Mouse (Mus musculus) embryo, embryonic 10.5 days (tissue): Measurements from ENCODE around the gene Ttc16.

ENCODE experiments used
- DNase-seq: peaks from one replicate; pipeline ENCODE4 v3.0.0-alpha.2; 2015; ENCODE audit warnings: low spot score

Ttc16 gene

DNA sequence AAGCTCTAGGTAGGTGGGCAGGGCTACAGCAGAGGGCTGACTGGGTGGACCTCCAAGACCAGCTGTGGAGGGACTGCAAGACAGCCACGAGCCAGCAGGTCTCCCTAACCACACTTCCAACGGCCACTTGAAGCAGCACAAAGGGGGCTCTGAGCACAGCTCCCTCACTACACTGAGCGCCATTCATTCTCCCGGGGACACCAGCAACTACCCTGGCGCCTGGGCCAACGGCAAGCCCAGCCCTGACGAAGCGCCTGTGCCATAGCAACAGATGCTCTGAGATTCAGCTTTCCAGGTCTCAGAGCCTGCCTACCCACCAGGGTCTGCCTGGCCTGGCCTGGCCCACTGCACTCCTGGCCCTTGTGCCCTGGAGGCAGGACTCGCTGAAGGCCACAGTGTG is 56.7 kb downstream of the Ttc16 start:
- no peak for DNase-seq

GRCm38 (mm10) chr2:32714987-32715425 is 60.4 kb downstream of the Ttc16 start:
- DNase-seq, result no peak

DNA sequence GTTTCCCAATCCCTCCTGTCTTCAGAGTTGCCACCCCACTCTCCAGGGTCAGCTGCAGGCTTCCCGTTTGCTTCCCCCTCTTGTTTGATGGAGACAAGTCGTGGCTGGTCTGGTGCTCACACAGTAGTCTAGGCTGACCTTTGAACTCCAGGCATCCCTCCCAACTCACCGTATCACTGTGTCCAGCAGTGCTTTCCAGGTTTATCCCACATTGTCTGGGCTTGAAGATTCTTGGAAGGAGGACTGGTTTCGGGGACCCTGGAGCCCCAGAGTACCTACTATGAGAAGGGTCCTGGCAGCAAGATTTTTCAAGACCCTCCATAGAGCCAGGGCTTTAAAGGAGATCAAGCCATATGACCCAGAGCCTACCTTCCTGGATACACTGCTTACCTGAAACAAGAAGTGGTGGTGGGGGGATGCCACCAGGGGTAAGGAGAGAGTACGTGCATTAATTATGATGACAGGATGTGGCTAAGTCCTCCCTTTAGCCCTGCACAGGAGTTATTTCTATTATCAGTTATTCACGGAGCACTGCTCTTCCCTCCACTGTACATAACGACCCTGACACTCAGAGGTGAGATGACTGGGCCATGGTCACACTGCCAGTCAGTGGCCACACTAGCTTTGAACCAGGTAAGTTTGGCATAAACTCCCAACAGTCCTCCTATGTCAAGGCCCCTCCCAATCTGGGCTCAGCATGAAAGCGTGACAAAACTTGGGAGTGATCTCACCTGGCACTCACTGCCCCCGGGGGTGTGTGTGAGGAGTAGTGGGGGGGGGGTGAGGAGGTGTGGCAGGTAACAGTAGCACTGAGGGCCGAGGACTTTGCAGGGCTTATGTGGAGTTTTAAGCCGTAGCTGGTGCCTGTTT is 61.1 kb downstream of the Ttc16 start:
- no peak for DNase-seq

DNA sequence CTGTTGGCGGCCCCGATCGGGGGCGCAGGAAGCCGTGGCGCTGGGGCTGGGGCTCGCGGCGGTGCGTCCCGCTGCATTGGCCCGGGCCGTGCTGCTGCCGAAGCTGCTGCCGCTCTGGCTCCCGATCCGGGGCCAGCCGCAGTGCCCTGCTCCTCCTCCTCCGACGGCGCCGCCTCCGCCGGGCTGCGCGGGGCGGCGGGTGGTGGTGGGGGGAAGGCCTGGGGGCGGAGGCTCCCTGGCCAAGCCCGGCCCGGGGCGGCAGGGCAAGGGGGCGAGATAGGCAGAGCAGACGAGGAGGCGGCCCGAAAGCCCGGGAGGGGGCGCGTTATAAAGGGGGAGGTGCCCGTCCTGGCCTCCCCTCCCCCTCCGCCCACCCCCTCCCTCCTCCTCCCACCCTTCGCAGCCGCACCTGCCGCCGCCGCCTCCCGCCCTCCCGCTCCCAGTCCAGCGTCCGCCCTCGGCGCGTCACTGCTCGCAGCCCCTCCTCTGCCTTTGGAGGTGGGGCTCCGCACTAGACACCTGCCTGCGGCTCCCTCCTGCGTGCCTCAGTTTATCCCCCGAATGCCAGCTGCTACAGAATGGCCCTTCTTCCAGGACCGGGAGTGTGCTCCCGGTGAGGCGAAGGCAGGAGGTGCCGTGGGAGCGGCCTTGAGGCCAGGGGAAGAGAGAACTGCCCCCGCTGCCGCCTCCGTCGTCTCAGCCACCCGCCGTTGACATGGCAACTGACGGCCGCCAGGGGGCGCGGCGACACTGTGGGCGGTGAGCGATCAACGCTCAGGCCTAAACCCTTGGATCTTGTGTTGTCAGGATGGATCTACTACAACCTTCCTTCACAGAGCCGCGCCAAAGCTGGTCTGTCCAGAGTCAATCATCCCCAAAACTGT is 62.3 kb downstream of the Ttc16 start, which contains the start of gene Cdk9:
Gene Cdk9 (minus strand): TSS at position 143 of the 884 bp plus-strand sequence.
- peak; percentile 93 for DNase-seq

DNA sequence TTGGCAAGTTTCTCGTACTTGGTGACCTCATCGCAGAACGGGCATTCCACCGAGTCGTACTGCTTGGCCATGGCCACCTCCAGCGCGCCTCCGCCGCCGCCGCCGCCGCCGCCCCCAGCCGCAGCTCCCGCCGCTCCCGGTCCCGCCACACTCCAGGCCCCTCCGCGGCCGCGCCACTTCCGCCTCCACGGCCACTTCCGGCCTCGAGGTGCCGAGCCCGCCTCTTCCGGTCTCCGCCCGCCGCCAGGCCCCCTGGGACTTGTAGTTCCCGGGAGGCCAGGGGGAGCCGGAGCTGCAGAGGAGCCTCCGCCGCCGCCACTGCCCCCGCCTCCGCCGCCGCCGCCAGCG is 62.9 kb downstream of the Ttc16 start:
- peak; percentile 94 for DNase-seq

DNA sequence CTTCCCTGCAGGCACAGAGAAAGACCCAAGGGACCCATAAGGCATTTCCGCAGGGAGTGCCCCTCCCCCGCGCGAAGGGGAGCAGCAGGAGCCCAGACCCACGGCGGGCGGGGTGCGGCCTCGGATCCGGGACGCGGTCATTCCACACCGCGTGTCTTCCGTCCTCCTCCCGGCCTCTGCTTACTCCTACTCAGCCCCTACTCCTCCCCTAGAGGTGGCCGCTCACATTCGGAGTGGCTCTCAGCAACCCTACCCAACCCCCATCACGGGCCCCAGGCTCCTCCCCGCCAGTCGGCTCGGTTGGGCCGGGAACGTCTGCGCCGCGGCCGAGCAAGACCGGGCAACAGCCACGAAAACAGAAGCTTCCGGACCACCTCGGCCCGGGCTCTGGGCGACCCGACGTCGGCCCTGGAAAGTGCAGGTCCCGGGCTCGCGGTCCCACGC is 63.3 kb downstream of the Ttc16 start:
- peak; percentile 67 for DNase-seq

DNA sequence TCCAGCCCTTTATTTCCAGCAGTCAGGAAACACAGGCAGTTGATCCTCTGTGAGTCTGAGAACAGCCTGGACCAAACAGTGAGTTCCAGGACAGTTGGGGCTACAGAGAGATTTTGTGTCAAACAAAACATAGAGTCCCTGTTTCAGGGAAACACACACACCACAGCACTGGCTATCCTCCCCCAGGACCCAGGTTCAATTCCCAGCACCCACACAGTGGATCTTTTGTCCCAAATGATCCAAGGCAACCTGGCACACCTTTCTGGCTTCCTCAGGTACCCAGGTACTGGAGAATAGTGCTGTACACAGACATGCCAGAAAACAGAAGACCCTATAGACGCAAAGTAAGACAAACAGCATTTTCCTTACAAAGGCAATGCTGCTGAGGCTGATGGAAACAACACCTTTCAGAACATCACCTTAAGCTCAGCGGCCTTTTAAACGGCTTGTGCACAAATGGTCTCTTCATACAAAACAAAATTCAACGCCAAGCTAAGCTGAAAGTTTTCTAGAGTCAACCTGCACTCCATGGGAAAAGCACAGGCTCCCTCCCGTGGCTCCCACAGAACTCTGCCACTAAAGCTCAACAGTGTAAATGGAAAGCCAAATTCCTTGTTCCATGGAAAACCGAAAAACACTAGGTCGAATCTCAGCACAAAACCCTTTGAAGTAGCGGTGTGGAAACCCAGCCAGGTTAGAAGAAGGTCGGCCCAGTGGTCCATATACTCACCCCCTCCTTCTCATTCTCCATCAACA is 64.0 kb downstream of the Ttc16 start:
- DNase-seq, result no peak

DNA sequence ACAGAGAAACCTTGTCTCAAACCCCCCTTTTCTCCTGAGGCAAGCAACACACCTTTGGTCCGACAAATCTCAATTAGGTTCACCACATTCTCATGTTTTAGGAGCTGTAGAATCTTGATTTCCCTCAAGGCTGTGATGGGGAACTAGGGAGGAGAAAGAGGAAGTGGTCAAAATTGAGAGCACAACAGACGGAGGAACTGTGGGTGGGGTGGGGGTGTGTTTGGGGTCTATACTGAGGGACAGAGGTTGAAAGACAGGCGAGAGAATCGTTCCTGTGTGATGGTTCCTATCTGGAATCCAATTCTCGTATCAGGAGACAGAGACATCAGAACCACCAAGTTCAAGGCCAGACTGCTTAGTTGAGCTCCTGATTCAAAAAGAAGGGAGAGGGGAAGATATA is 65.0 kb downstream of the Ttc16 start:
- DNase-seq, result no peak

GRCm38 (mm10) chr2:32709521-32710137 is 65.8 kb downstream of the Ttc16 start:
- no peak for DNase-seq

DNA sequence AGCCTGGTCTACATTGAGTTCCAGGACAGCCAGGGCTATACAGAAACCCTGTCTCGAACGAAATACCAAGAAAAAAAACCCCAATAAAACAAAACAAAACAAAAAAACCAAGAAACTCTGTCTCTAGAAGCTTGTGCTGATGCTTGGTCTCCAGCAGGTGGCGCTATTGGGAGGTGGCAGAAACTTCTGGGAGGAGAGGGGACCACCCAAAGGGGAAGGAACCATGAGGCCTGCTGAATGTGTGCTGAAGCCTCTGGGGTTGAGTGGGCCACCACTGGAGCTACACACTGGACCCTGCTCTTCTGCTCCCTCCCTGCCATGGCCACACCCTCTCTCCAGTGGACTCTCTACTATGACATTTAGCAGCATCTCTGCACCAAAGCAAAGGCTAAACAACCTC is 66.8 kb downstream of the Ttc16 start:
- DNase-seq, result peak; percentile 83
